Mouse (Mus musculus) lung, adult 18-20 months (tissue): ENCODE measurements around the gene Zan.

Experiments used
- DNase-seq, 2 experiments: peaks; one replicate each; pipeline ENCODE4 v3.0.0; 2022; ENCODE audit warnings: mixed read lengths in 2 of 2

The Zan gene

DNA sequence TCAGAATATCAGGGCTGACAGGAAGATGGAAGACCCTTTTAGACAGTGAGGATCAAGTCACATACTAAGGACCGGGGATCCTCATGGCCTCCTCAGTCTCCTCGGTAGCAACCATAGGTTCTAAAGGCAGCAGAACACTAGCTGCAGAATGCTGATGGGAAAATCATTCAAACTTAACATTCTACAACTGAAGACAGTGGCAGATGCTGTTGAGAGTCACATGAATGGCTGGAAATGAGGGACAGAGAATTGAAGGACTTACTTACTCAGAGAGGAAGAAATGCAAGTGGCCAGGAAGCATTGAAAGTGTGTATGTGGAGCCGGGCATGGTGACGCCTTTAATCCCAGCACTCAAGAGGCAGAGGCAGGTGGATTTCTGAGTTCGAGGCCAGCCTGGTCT, at the start of gene Zan:
Gene Zan (minus strand): TSS at position 101 of the 400 bp plus-strand sequence.
- DNase-seq, result no peak

DNA sequence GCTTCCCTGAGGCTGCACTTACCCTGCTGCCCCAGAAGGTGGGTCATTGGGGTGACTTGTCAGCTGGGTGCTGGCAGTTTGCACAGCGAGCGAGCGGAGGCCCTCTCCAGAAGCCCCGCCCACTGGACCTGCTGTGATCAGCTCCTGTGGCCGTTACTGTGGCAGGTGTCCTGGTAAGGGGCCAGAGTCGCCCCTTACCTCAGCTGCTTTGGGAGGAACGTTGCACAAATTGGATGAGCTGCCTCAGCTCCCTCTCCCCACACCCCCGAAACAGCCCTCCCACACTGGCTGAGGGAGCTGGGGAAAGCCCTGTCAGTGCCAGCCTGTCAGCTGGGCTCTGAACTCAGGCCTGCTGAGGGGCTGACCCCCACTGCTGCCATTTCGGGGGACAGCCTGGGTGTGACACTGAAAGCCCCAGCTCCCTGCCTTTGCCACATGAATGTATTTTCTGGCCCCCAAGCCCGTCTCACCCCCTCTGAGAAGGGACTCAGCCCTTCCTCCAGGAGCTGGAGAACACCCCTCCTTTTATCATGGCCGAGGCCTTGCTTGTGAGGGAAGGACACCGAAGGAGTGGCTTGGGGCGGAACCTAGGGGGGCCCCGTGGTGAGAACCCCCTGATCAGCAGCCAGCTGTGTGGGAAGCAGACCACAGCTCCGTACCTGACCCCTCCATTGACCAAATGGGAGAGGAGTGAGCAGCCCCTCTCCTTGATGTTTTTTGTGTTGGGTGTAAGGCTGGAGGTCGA, 49.5 kb upstream of the Zan start:
- DNase-seq, result no peak

DNA sequence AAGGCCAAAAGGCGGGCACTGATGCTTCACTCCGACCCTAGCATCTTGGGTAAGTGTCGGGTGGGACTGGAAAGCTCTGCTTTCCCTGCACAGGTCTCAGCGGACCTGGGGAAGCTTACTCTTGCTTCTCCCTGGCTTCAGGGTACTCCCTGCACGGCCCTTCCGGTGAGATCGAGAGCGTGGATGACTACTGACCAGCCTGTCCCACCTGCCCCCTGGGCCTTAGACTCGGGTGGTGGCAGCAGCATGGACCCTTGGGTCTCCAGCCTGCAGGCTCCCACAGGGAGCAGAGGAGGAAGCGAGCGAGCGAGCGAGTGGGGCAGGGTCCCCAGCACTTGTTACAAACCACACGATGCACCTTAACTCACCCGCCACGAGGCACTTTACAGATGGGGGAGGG, 48.6 kb upstream of the Zan start:
- DNase-seq, result no peak

DNA sequence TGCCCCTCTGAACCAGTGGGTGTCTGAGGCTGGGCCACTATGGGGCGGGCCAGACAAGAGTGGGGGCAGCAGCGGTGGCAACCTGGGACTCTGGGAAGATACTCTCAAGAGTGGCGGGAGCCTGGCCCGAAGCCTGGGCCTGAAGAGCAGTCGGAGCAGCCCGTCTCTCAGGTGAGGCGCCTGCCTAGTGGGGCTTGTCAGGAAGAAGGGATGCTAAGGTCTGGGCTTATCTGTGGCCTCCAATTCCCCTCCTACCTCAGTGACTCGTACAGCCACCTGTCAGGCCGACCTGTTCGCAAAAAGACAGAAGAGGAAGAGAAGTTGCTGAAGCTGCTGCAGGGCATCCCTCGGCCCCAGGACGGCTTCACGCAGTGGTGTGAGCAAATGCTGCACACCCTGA, 47.8 kb upstream of the Zan start:
- no peak for DNase-seq

DNA sequence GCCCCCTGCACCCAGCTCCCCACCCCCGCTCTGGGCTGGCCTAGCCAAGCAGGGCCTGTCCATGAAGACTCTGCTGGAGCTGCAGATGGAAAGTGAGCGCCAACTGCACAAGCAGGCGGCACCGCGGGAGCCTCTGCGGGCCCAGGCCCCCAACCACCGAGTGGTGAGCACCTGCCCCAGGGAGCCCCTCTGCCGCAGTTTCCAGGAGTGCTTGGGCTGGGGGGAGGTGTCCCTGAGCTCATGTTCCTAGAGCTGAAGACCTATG, 47.3 kb upstream of the Zan start:
- DNase-seq, result no peak

DNA sequence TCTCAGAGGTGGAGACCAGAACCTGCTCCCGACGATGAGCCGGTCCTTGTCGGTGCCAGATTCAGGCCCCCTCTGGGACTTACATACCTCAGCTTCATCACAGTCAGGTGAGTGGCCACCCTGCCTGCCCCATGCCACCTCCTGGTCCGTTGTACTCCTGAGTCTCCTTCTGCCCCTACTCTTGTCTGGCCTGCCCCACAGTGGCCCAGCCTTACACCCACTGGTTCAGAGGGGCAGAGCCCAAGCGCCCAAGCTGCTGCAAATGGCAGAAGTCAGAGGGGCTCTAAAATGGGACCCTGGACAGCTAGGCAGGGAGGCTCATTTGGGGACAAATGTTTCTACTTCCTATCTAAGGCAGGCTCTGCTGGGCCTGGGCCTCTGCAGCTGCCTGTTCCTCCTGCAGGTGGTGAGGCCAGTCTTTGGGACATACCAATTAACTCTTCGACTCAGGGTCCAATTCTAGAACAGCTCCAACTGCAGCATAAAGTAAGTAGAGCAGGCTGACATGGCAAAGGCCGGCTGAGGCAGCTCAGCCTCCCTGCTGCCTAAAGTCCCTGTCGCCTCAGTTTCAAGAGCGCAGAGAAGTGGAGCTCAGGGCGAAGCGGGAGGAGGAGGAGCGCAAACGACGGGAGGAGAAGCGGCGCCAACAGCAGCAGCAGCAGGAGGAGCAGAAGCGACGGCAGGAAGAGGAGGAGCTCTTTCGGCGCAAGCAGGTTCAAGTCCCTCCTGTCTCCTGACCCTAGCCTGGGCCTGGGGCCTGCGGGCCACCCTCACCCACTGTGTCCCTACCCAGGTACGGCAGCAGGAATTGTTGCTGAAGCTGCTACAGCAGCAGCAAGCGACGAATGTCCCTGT, 46.8 kb upstream of the Zan start:
- no peak for DNase-seq

DNA sequence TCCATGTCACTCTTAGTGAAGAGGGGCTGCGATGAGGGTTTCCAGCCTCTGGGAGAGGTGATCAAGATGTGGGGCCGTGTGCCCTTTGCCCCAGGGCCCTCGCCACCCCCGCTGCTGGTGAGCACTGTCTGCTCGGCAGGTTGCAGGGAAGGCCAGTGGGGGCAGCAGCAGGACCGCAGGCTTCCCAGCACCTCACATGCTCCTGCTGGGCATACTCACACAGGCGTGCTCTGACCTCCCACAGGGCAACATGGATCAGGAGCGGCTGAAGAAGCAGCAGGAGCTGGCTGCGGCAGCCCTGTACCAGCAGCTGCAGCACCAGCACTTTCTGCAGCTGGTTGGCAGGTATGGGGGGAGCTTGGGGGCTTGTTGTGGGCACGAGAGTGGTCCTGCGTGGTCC, 45.8 kb upstream of the Zan start:
- DNase-seq, result no peak

DNA sequence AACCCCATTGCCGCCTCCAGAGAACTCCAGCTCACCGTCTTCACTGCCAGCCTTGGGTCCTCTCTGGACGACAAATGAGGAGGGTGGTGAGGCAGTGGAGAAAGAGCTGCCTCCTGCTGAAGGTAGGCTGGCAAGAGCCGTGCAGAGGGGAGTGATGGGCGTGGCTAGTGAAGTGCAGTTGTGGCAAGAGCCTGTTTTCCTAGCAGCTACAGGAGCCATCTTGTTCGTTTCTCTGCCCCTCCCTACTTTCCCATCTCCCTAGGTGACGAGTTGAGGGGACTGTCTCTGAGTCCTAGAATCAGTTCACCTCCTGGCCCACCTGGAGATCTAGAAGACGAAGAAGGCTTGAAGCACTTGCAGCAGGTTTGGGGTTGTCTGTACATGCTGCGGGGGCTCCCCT, 45.0 kb upstream of the Zan start:
- no peak for DNase-seq

DNA sequence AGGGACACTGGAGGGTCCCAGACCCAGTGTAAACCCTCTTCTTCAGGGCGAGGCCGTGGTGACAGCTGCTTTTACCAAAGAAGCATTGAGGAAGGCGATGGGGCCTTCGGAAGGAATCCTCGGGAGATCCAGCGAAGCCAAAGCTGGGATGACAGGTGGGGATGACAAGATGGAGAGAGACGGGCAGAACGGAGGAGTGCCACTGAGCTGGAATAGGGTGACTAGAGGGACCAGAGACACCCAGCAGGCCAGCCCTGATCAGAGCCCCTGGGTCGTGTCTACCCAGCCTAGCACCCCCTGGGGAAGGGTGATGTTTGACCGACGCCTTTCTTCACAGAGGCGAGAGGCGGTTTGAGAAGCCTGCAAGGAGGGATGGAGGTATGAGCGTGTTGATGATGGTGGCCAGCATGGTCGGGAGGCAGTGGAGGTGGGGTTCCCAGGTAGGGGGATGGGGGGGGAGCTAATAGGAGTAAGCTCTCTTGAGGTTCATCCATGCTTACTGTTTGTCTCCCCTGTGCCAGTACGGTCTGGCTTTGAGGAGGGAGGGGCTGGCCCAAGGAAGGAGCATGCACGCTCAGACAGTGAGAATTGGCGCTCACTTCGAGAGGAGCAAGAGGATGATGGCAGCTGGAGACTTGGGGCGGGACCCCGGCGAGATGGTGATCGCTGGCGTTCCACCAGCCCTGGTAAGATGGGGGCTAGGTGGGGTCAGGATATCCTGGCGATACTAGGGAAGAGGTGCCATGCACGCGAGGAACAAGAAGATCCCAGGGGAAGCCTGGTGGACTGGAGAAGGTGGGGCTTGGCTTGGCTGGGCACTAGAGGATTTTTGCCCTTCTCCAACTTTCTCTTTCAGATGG, 43.1 kb upstream of the Zan start:
- no peak for DNase-seq

DNA sequence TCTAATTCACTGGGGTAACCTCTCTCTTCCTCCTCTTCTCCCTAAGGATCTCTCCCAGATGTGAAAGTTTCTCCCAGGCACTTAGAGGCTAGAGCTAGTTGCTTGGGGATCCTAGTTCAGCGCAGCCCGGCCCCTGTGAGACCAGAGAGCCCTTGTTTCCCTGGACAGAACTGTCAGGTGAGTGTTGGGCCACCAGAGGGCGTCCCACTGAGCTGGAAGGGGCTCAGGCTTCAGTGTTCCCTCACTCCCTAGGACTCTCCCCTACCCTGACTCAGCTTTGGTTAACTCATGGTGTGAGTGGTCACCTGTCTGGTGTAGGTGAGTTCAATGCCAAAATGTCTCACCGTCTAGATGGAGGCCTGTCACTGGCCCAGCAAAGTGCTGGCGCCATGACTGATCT, 41.6 kb upstream of the Zan start, which contains the start of gene Gigyf1:
Gene Gigyf1 (plus strand): TSS at position 113 of the 400 bp plus-strand sequence.
- DNase-seq, result no peak

DNA sequence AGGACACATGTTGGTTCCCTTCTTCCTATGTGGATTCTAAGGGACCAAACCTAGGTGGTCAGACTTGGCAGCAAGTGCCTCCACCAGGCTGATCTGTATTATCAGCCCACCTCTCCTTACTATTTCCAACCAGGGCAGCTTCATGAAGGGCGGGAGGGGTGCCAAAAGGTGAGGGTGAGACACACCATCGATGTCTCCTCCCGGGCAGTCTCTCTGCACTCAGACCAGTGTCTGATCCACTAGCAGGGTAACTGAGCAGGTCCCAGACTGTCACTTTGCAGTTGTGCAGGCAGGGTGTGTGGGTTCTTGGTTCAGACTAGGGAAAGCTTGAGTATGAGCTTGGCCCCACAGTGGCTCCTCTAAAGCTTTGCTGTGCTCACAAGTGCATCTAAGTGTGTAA, 37.9 kb upstream of the Zan start:
- no peak for DNase-seq

DNA sequence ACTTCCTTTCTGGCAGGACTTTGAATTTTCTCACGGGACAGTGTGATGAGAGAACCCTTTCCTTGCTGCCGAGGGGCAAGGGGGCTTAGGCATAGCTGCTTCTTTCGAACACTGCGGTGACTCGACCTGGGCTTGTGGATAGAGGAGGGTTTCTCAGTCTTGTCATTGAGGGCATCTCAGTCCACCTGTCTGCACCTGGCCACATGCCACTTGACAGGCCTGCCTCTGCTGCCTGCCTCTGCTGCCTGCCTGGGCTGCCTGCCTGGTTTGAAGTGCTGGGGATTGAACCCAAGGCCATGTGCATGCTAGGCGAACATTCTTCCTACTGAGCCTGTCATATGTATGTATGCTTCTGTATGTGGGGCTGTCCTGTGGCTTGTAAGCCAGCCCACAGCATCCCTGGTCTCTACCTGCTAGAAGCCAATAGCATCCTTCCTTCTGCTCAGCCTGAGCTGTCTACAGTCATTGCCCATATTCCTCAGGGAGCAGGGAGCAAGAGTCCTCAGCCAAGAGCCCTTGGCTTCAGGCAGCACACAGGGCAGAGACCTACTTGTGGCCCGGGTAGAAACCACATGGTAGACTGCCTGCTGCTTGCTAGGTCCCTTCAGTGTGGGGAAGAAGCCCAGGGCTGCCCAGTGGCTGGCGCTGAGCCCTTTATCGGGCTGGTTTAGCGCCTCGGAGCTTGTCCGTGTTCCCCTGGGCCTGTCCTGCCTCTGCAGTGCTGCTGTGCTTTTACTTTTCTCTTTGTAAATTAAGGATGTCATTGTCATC, 37.3 kb upstream of the Zan start:
- no peak for DNase-seq

DNA sequence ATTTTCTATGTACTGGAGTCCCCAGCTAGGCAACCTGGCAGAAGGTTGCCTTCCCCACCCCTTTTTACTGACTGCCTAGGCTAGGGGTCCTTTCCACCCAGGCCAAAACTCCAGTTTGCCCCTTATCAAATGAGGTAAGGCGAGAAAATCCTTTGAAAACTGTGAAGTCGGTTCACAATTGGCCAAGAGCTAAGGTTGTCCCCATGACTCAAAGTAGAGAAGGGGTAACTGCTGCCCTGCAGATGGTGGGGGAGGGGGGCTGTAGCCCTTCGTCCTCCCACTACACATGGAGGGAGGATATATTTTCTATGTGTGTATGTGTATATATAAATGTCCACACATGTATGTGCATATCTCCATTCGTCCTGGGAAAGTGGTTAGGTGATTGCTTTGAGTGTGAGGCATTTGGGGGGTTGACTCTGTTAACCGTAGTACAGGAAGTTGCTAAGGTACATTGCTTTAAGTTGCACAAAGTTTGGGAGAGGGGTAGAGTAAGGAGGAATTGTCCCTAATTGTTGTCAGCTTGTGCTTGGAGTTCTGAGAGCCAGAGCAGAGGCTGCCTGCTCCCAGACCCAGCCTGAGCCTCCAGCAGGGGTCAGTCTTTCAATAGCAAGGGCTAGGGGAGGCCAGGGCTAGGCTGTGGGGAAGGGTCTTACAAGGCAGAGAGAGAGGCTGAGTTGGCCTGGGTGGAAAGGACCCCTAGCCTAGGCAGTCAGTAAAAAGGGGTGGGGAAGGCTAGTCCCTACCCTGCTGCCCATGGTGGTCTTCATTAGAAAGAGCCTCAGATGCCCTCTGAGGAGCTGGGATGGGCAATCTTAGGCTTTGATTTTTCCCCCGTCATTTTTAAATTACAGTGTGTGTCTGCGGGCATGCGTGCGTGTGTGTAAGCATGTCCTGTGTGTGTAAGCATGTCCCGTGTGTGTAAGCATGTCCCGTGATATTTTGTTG, 36.3 kb upstream of the Zan start:
- no peak for DNase-seq

DNA sequence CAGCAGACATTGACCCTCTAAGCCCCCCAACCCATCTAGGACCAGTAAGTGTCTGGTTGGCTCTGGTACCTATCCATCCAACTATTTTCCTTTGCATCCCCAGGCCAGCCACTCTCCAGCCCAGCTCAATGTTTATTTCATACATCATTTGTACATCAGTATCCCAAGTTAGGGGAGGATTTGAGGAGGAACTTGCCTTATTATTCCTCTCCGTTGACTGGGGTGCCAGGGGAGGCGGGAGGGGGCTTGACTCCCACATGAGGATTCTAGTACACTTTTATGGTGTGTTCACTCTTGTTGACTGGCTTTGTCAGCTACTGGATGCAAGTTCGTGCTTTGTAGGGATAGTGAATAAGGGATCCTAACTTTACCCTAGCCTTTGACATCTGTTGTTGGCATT, 34.8 kb upstream of the Zan start:
- no peak for DNase-seq

DNA sequence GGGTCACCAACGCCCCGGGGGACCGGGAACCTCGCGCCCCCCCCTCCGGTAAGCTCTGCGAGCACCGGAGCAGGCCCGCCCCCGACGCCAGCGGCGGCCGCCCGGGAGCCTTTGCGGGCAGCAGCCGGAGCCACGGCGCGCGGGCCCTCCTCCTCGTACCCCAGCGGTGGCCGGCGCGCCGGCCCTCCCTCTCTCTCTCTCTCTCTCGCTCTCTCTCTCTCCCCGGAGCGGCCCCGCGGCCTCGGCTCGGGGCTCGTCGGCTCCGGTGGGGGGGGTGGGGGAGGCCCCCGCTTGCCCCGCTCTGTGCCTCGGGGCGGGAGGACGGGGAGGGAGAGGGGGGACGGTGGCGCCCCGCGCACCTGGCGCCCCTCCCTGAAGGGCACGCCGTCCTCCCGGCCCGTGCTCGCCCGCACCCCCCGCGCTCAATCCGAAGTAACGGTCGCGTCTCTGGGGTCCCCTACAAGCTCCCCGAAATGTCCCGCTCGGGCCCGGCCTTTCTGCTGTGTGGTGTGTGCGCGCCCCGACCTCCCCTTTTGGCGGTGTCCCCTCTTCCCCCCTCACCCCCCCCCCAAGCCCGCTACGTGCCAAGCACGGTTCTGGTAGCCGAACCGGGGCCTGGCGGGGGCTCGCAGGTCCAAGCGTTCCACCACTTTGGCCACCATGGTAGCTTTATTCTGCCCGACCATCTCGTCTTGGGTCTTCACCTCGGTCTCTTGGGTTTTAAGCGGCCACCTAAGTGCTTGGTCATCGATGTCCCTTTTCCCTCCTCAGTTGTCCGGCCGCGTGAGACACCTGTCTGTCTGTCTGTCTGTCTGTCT, 33.9 kb upstream of the Zan start:
- no peak for DNase-seq

DNA sequence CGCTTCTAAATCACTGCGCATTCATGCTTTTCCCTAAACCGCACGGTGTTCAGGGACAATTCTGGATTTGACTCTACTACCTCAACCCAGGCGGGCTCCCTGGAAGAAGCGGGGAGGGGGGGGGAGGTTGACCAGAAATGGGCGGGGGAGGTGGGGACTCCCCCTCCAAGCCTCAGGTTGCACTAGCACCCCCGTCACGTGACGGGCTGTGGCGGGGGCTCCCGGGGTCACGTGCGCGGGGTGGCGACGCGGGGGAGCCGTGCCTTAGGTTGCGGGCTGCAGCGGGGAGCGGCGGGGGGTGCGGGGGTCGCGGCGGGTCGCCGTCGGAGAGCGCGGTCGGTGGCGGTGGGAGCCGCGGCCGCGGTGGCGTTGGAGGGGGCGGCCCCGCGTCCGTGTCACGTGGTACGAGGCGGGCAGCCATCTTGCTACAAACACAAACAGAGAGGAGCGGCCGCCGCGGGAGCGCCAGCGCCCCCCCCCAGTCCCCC, 33.2 kb upstream of the Zan start:
- DNase-seq, result peak; percentile 76 to 78

DNA sequence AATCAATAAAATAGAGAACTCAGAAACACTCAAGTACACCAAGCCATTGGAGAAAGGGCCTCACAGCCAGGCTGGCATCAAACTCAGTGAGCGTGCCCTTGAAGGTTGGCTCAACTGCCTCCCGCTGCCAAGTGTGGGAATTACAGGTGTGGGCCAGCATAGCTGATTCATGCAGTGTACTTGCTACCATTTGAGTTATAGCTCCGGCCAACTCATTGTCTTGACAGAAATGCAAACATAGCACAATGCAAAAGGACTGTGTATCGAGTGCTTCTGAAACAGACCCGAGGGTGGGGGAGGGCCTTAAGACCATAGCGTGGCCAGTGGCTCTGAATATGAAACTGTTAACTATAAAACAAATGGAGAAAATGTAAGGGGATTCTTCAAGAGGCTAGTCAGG, 27.2 kb upstream of the Zan start:
- peak in 1 of 2 experiments; percentile 48 for DNase-seq

DNA sequence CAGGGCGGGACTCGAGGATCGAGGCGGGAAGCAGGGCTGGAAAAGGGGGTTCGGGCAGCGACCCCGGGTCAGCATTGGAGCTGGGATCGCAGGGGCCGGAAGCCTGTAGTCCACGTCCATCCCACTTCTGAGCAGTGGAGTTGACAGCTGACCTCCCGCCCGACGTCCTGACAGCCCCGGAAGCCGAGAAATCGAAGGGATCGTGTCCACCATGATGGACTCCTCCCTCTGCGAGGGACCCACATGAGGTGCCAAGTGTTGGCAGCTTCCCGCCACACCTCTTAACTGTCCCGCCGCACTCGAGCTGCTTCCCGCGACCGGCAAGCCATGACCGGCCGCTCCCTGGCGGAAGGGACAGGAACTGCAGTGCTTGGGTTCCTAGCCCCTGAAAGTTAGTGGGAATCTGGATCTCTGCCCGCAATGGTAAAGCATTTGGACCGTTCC, 25.8 kb upstream of the Zan start:
- DNase-seq, result peak; percentile 89 to 92

DNA sequence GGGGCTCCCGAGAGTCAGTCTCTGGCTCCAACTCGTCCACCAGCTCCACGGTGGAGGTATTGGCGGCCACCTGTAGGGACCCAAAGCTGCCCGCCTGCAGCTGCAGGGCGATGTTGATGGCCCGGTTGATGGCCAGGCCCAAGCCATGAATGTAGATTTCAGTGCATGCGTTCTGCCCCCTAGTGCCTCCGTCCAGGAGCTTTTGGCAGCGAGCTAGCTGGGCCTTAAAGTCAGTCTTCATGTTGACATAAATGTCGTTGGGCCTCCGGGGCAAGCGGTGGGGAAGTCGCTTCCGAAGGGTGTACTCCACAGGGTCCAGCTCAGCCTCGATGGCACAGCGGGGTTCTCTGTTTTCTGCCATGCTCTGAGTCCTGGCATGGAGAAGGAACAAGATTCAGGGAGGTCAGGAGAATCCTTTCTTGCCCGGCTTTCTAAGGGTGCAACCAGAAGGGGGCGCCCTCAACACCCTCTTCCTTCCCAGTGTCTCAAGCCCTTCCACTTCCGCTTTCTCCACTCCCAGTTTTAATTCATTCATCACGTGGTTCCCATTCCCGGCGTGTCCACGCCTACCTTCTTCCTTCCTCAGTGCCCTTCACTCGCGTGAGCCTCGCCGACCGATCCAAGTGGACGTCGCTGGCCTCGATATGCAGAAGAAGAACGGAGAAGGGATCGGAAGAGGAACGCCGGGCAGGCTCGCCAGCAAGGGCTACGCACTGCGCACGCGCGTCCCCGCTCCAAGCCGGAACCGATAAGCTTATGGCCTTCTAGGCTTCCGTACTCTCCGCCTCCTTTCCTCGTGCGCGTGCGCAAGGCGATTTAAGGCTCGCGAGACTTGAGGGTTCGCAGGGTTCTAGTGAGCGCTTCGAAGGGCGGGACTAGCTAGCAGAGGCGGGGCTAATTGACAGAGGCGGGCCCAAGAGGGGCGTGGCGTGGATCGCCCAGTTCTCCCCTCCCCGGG, 25.1 kb upstream of the Zan start, which contains the start of gene Pop7:
Gene Pop7 (minus strand): TSS at position 810 of the 958 bp plus-strand sequence.
- peak; percentile 100 for DNase-seq
